In genomic region chr4:46364360-46364759, GRCm38 (mm10) we compare ENCODE assay signal across 29 mouse cellular contexts. TPM values are rescaled to one million over a fixed set of nuclear protein-coding genes. Genes with fewer than 3 reads are reported as not detected.
DNase-seq lines count a peak whose midpoint lies in the region; ATAC-seq and TF ChIP-seq lines count a peak whose summit lies in the region.
"Had no signal": no experiment of that assay in that cellular context is flagged by ENCODE, and none has a peak within 500 bp of the region (broad histone marks: within the 10 kb centered on the region; RNA-seq: fewer than 3 reads in every experiment).

No protein-coding gene starts in this region.

- no peak overlapping the region for H3K9ac ChIP-seq in kidney, postnatal 0 days (ENCODE audit: low read depth, low read length)
- H3K9ac ChIP-seq in lung, embryonic 14.5 days = no peak overlapping the region
- H3K9ac ChIP-seq: embryonic facial prominence, embryonic 12.5 days; hindbrain, embryonic 12.5 days; liver, embryonic 15.5 days; midbrain, embryonic 12.5 days had no signal

- peak; percentile 24; the same call in 1 of the 2 replicates for TF ChIP-seq CTCF in kidney, postnatal 0 days (IDR thresholded peaks at IDR 0.05; ENCODE audit: low read depth)
- peak; percentile 31 for TF ChIP-seq CTCF in lung, embryonic 14.5 days (IDR thresholded peaks at IDR 0.05; ENCODE audit: low read depth)
- TF ChIP-seq CTCF in Patski (IDR thresholded peaks at IDR 0.05) = peak; percentile 41

- H3K4me3 ChIP-seq in kidney, postnatal 0 days (replicated peaks; ENCODE audit: low read depth, low read length) = no peak overlapping the region
- H3K4me3 ChIP-seq in lung, embryonic 14.5 days (ENCODE audit: low read depth, low read length) = no peak overlapping the region
- H3K4me3 ChIP-seq: embryonic facial prominence, embryonic 12.5 days; hindbrain, embryonic 12.5 days; liver, embryonic 15.5 days; midbrain, embryonic 12.5 days had no signal

- CTCF ChIA-PET in Patski (lab: Charles Lee) = interaction anchor here (1.2 to 2.1 kb wide), 2 partner anchors 10 to 16 kb away, joined by 3 to 5 read pairs; no protein-coding TSS in a partner anchor

- no peaks in the 10 kb centered on the region for H3K27me3 ChIP-seq in kidney, postnatal 0 days (ENCODE audit: insufficient read depth, low read length)
- no peaks in the 10 kb centered on the region for H3K27me3 ChIP-seq in lung, embryonic 14.5 days (ENCODE audit: insufficient read depth, low read length)
- H3K27me3 ChIP-seq in Patski = no peaks in the 10 kb centered on the region
- H3K27me3 ChIP-seq: CH12.LX had no signal

- POLR2A ChIA-PET in Patski (lab: Charles Lee) = no interaction called here

- in situ Hi-C loops in Patski (cut with MboI; ENCODE audit: low pct_unique_long_range_greater_than_20kb) = loop anchor here (10.0 kb wide), 1 partner anchor 160 kb away; no protein-coding TSS in a partner anchor

- no peak for DNase-seq in kidney, postnatal 0 days (ENCODE audit: low spot score)
- no peak for DNase-seq in kidney, adult 9 months
- no peak for DNase-seq in lung, embryonic 14.5 days
- no peak for DNase-seq in lung, postnatal 4 days
- no peak for DNase-seq in Patski (ENCODE audit: low read depth, low spot score)
- DNase-seq in adrenal gland, postnatal 4 days (ENCODE audit: low spot score in 2 of 2) = no peak
- DNase-seq in ovary, postnatal 14 days (ENCODE audit: low spot score) = no peak
- DNase-seq: B cell, adult 2 months; cerebellum, adult 2 months; cerebellum, postnatal 25 days; heart, postnatal 14 days; kidney, adult 11 months; lung, postnatal 14 days; thymus, postnatal 14 days had no signal

- no peak for ATAC-seq in kidney, postnatal 0 days (replicated peaks; ENCODE audit: low FRiP score, low read depth)
- ATAC-seq in lung, embryonic 14.5 days (ENCODE audit: insufficient read depth) = no peak
- no peak for ATAC-seq in Patski

- 81% methylated on average over 2 of the region's 2 CpGs for WGBS in kidney, postnatal 0 days
- 56% methylated on average over 2 of the region's 2 CpGs for WGBS in lung, embryonic 14.5 days

- no peak overlapping the region for H3K4me2 ChIP-seq in kidney, postnatal 0 days (ENCODE audit: low read length)
- H3K4me2 ChIP-seq in lung, embryonic 14.5 days = no peak overlapping the region
- H3K4me2 ChIP-seq: embryonic facial prominence, embryonic 12.5 days; heart, embryonic 11.5 days; hindbrain, embryonic 12.5 days; liver, embryonic 15.5 days; midbrain, embryonic 12.5 days had no signal

- no peaks in the 10 kb centered on the region for H3K36me3 ChIP-seq in kidney, postnatal 0 days (ENCODE audit: insufficient read depth, low read length)
- no peaks in the 10 kb centered on the region for H3K36me3 ChIP-seq in lung, embryonic 14.5 days (ENCODE audit: insufficient read depth)
- H3K36me3 ChIP-seq: embryonic facial prominence, embryonic 12.5 days; hindbrain, embryonic 12.5 days; liver, embryonic 15.5 days; midbrain, embryonic 12.5 days had no signal

- H3K4me1 ChIP-seq in kidney, postnatal 0 days (replicated peaks; ENCODE audit: insufficient read depth, low read length) = no peaks in the 10 kb centered on the region
- H3K4me1 ChIP-seq in lung, embryonic 14.5 days (ENCODE audit: insufficient read depth) = no peaks in the 10 kb centered on the region
- H3K4me1 ChIP-seq: embryonic facial prominence, embryonic 12.5 days; liver, embryonic 15.5 days had no signal

- H3K9me3 ChIP-seq in kidney, postnatal 0 days (replicated peaks; ENCODE audit: low read length) = no peaks in the 10 kb centered on the region
- 0 out of 2 replicates have a peak, but pooled peaks cover 4% of the 10 kb centered on the region for H3K9me3 ChIP-seq in lung, embryonic 14.5 days (ENCODE audit: low read depth, low read length)
- H3K9me3 ChIP-seq: hindbrain, embryonic 12.5 days; liver, embryonic 15.5 days had no signal

- H3K27ac ChIP-seq in kidney, postnatal 0 days = no peak overlapping the region
- no peak overlapping the region for H3K27ac ChIP-seq in lung, embryonic 14.5 days (ENCODE audit: low read depth)
- H3K27ac ChIP-seq: embryonic facial prominence, embryonic 12.5 days; hindbrain, embryonic 12.5 days; liver, embryonic 15.5 days; midbrain, embryonic 12.5 days had no signal

RNA-seq across cellular contexts. Expression of gene Foxe1, which starts 21.0 kb away (rescaled TPM):
- polyA plus RNA-seq in kidney, postnatal 0 days (2015; fragmentation: Nextera tagmentation; extraction: Ambion mirVana) = not detected in 2 replicates
- not detected in 2 replicates for polyA plus RNA-seq in lung, embryonic 14.5 days (2014; fragmentation: Nextera tagmentation; extraction: Ambion mirVana)
- polyA plus RNA-seq in Patski (2021) = not detected
- not detected for total RNA-seq in adrenal gland, postnatal 4 days (2021)
- total RNA-seq: CH12.LX; gastrocnemius, adult 8-10 months; granulocyte monocyte progenitor cell, adult 5-6 weeks; heart, postnatal 14 days; layer of hippocampus, postnatal 14 days; megakaryocyte, adult 5-6 weeks; neutrophil, adult 5-6 weeks had no signal
- polyA plus RNA-seq: cerebellum, adult 2 months; kidney, embryonic 16.5 days; large intestine, adult 2 months; limb, embryonic 11.5 days; liver, embryonic 15.5 days; midbrain, embryonic 12.5 days; small intestine, adult 2 months had no signal

RNA-seq across cellular contexts. Expression of gene Trmo, which starts 24.9 kb away (rescaled TPM):
- 9.6 and 10.1 TPM in 2 replicates for polyA plus RNA-seq in kidney, postnatal 0 days (2015; fragmentation: Nextera tagmentation; extraction: Ambion mirVana)
- polyA plus RNA-seq in lung, embryonic 14.5 days (2014; fragmentation: Nextera tagmentation; extraction: Ambion mirVana) = 9.2 and 9.4 TPM in 2 replicates
- 2.8 TPM for polyA plus RNA-seq in Patski (2021)
- 1 to 10 TPM; 7.4 to 7.8 TPM for total RNA-seq in adrenal gland, postnatal 4 days (2021)

RNA-seq across cellular contexts. Expression of gene Hemgn, which starts 48.9 kb away (rescaled TPM):
- 0.11 and 0.15 TPM in 2 replicates for polyA plus RNA-seq in kidney, postnatal 0 days (2015; fragmentation: Nextera tagmentation; extraction: Ambion mirVana)
- 0.55 and 0.74 TPM in 2 replicates for polyA plus RNA-seq in lung, embryonic 14.5 days (2014; fragmentation: Nextera tagmentation; extraction: Ambion mirVana)
- polyA plus RNA-seq in Patski (2021) = not detected
- 10 to 100 TPM in 1 of 2 experiments, 1 to 10 TPM in 1; 7.3 to 17.9 TPM for total RNA-seq in adrenal gland, postnatal 4 days (2021)
- total RNA-seq: CH12.LX; gastrocnemius, adult 8-10 months; layer of hippocampus, postnatal 14 days had no signal
- polyA plus RNA-seq: small intestine, adult 2 months had no signal
